Mouse (Mus musculus) inflammation-experienced regulatory T-cells, adult 6 months (primary cell): ENCODE data around the gene Cebpg. TPM values are rescaled to one million over a fixed set of nuclear protein-coding genes. Genes with fewer than 3 reads are reported as not detected.

Experiments used
- ATAC-seq: one replicate; pipeline ENCODE4 v1.8.0; 2017
- polyA plus RNA-seq, 3 experiments: library from polyadenylated mRNA; unstranded; fragments of 100-300 nt; shearing (Covaris generic); gene quantifications; one replicate each; pipeline ENCODE4 v1.2.1; 2017

The Cebpg gene
- polyA plus RNA-seq: 1 to 10 TPM; 8.9 to 9.5 (median 9.0) TPM

DNA sequence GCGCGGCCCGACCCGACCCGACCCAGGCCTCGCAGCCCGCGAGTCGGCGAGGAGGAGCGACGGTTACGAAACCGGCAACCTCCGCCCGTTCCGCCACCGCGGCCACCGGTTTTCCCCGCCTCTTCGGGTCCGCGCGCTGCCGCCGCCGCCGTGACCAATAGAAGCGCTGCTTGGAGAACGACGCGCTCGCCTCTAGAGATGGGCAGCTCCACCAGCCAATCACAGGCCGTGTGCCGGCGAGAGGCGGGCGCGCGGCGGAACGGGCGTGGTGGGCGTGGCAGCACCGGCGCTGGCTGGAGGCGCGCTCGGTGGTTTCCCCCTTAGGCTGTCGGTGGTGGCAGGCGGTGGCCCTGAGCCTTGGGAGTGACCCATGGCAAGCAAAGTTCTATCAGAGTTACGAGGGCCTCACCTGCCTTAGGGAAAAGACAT lies at the start of gene Cebpg:
Gene Cebpg, minus strand, starts transcription at position 138 of the 429 bp plus-strand sequence.
- peak; percentile 96 for ATAC-seq

DNA sequence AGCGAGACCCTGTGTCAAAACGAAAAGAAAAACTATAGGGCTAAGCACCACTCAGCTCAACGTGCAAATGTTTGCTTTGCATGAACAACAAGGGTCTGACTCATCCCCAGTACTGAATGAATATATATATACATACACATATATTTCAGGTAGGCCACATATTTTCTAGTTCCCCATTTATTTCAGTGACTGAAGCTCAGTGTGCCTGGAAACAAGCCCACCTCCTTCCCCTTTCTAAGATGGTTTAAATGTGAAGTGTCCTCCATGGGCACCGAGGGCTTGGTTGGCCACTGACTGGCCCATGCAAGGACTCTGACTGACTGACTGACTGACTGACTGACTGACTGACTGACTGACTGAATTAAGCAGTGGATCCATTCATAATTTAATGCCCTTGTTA lies 43.2 kb upstream of the Cebpg start:
- ATAC-seq: no peak

DNA sequence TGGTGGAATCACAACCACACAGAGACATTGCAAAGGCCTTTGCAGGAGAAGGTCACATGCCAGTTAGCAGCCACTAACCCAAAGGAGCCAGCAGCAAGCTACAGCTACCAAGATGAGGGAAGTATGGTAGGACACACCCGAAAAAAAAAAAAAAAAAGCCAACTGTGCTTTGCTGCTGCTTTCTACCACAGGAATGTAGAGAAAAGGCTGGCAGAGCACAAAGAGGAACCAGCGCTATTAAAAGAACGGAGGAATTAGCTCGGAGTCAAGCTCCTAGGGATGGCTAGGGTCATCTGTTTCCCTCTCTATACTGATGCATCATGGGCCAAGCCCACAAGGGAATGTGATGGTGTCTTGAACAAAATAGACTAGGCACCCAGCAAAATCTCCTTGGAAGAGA lies 42.4 kb upstream of the Cebpg start:
- ATAC-seq: no peak

GRCm38 (mm10) chr7:35094975-35095678 lies 38.8 kb upstream of the Cebpg start:
- no peak for ATAC-seq

DNA sequence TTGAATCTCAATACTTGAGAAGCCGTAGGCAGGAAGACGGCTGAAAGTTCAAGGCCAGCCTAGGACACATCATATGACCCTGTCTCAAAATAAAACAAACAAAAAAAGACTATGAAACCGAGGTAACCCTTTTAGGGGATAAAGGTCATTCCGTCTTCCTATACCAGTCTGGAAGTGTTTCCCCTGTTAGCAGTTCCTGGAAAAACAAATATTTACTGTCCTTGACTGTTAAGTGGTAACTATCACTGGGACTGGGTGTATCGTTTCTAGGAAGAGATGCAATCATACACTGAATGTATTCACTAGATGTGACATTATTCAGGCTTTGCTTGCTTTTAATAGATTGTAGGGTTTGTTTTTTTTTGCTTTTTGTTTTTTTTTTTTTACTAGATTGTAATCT lies 34.2 kb upstream of the Cebpg start:
- no peak for ATAC-seq

- ATAC-seq: no peak
Measured at GRCm38 (mm10) chr7:35086271-35086861, 30.0 kb upstream of the Cebpg start.

GRCm38 (mm10) chr7:35084565-35085360 lies 28.4 kb upstream of the Cebpg start:
- ATAC-seq: no peak

DNA sequence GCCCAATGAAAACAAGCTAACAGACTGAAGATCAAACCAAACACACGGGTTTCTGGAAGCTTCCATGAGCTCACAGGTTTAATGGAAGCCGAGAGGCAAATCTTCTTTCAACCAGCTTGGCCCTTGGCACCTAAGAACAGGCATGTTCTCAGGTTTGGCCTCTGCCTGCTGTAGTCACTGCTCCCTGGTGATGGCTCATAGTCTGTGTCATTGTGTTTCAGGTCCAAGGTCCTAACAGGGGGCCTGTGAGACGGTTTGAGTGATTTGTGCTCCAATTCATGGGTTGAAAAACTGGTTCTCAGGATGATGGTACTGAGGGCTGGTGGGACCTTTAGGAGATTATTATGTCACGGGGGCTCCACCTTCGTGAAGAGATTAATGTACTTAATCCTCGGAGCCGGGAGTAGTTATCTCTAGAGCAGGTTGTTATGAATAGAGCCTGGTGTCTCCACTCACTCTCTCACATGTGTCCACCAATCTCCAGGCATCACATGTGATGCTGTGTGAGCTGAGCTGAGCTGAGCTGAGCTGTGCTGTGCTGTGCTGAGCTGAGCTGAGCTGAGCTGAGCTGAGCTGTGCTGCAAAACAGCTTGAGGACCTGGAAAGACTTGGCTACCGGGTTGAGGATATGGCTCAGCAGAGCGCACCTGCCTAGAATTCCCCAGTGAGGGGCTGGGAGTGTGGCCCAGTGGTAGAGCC lies 25.2 kb upstream of the Cebpg start:
- no peak for ATAC-seq

DNA sequence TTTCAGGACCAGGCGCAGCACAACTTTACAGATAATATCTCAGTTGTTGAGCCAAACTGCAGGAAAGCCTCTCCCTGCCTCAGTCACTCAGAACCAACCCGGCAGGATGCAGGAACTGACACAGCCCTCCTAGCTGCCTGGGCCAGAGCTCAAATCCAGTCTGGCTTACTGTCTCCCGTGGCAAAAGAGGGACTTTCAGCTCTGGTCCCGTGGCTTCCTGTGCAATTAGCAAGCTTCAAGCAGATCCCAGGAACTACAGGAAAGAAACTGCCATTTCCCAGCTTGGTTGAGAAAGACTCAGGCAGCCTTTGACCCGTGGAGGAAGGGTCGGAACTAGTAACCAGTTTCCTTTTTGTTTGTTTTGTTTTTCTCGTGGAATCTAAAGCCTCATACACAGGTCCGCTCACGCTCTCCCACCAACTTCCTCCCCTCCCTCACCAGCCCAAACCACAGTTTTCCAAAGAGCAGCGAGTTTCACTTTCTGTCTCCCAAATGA lies 24.5 kb upstream of the Cebpg start:
- ATAC-seq: no peak

GRCm38 (mm10) chr7:35076645-35077044 lies 20.3 kb upstream of the Cebpg start:
- no peak for ATAC-seq

DNA sequence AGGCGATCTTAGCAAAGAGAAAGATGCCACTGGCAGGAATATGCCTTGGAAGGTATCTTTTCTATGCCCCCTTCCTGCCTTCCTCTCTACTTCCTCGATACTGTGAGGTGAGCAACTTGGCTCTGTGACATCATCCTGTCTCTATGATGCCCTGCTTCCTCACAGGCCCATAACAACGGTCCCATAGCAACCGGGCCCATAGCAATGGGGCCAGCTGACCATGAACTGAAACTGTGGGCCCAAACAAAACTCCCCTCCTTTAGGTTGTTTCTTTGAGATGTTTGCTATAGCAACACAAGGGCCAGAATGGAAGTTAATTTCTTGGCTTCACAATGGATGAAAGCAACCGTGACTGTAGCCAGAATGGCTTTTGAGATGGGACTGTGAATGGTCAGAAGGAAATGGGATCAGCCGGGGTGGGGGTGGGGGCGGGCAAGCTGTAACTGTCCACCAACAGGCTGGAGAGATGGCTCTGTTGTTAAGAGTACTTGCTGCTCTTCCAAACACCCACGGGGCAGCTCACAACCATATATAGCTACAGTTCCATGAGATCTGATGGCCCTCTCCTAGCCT lies 10.4 kb upstream of the Cebpg start:
- no peak for ATAC-seq

DNA sequence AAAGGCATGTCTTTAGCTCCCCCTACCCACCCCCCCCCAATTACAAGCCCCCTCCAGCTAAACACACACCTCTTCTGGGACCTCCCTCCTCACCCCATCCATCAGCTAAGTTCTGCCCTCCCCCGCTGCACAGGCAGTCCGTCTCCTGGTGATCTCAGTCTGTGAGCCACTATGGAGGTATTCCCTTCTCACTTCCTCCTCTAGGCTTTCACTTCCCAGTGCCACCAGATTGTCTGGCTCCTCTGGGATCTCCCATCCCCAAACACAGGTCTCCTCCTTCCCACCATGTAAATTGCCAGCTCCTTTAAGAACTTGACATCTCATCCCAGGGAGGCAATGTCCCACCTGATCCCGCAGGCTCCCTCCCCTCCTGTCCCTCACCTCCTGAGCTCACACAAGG lies 9.6 kb upstream of the Cebpg start:
- no peak for ATAC-seq

DNA sequence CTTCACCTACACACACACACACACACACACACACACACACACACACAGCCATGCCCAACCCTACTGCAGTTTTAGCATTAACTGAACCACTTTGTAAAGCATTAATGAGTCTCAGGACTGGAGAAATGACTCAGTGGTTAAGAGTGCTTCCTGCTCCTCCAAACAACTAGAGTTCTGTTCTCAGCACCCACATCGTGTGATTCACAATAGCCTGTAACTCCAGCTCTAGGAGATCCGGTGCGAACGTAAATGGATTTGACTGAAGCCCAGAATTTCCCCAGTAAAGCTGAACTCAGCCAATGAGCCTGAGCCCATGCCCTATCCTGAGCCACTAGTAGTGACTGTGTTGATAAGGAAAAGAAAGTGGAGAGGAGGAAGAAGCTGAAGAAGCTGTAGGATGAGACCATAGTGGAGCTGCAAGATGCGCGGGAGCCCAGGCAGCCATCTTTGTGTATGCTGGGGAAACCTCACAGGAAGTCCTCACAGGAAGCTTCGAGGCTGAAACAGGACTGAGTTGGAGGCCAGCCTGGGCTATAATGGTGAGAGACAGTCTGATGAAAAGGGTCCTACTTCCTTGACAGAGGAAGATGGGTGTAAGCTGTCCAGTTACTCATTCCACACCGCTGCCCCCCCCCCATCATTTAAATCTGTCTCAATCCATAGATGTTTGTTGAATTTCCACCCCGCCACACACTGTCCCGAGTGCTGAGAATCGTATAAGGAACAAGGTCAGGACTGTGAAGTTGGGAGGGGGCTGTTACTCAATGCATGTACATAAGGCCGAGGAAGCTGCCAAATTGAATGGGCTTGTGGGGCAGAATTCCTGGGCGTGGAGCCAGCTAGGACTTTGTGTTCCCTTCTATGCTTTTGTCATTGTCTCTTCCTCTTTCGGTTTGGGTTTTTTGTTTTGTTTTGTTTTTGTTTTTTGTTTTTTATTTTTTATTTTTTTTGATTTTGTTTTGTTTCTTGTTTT lies 8.2 kb upstream of the Cebpg start:
- ATAC-seq: no peak

GRCm38 (mm10) chr7:35059467-35059866 lies 3.1 kb upstream of the Cebpg start:
- ATAC-seq: no peak

DNA sequence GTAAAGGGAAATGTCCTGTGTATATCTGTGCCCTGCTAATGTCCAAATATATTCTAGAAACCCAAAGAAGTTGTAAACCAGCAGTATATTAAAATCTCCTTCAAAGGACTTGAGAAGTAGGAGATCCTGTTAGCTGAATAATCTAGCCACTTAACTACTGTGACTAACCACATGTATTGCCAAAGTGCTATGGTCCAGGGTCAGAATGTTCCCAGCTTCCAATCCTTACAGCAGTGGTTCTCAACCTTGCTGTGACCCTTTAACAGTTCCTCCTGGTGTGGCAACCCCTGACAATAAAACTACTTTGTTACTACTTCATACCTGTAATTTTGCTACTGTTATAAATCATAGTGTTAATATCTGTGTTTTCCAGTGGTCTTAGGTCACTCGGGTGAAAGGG lies 2.0 kb upstream of the Cebpg start:
- no peak for ATAC-seq

GRCm38 (mm10) chr7:35057569-35057968 lies 1.2 kb upstream of the Cebpg start:
- ATAC-seq: no peak

GRCm38 (mm10) chr7:35056999-35057398 lies 626 bp upstream of the Cebpg start:
- peak; percentile 7 for ATAC-seq

- ATAC-seq: peak; percentile 41
Measured at GRCm38 (mm10) chr7:35055619-35056435, 546 bp downstream of the Cebpg start.

DNA sequence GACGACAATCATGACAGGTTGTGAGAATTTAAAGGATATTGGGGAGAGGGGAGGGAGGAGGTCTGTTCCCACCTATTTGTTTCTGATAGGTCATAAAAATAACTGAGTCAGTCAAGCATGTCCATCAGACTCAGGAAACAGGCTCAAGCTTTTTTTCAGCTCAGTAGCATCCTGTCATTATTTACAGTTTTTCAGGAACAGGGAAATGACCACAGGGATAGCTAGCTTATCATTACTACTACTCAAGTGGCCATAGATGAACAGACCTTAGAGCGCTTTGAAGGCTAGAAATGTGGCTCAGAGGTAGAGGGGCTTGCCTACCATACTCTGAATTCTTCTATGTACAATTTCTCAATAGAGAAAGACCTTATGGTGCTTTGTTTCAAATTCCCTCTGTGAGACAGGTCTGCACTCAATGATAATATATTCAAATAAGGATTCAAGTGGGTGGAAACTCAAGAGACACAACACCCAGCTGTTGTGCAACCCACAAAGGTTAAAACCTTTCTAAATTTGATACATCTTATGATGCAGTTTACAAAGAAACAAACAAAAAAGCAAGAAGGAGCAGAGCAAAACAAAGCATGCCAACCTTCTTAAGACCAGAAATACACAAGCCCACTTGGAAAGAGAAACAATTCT lies 1.3 kb downstream of the Cebpg start:
- no peak for ATAC-seq

DNA sequence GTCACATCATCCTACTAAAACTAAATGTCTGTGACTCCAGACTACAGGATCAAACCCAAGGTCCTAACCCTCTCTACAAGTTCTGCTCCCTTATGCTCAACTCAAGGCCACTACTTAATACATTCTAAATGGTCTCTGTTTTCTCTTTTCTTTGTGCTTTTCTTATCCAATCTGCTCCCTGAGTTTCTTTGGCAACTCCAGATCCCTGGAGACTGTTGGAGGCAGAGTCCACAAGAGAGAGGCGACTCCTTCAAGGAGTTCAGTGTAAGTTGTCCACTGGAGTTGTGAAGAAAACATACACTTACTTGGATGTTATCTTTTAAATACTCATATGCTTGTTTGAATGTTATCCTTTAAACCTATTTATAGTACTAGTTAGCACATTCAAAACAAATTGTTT lies 2.1 kb downstream of the Cebpg start:
- no peak for ATAC-seq
